Mouse (Mus musculus): ENCODE data around the gene Rimkla.
A peak's percentile ranks its signal among the peaks of the same experiment; 100 is the strongest.
"Not testable (repeated sequence)": the region's sequence is repeated elsewhere in the genome, so short reads cannot be mapped to it uniquely, and the experiment has no call there.

Rimkla gene

GRCm38 (mm10) chr4:119492291-119492932, at the start of gene Rimkla:
Gene Rimkla (minus strand): TSS chr4:119492628.
- DNase-seq (ENCODE audit: low spot score): peak; percentile 68

GRCm38 (mm10) chr4:119540533-119540890, 48.1 kb upstream of the Rimkla start:
- no peak for DNase-seq (ENCODE audit: low spot score)

GRCm38 (mm10) chr4:119539836-119540532, 47.6 kb upstream of the Rimkla start:
- DNase-seq (ENCODE audit: low spot score): peak; percentile 76

- peak; percentile 94 for DNase-seq (ENCODE audit: low spot score)
Observed at GRCm38 (mm10) chr4:119539031-119539824, 46.8 kb upstream of the Rimkla start, which contains the start of gene Frg2f1. Gene Frg2f1 (minus strand): TSS chr4:119539529.

- DNase-seq (ENCODE audit: low spot score): no peak
Observed at GRCm38 (mm10) chr4:119537436-119537835, 45.0 kb upstream of the Rimkla start.

GRCm38 (mm10) chr4:119536615-119537014, 44.2 kb upstream of the Rimkla start, which contains the start of gene Foxj3:
Gene Foxj3 (plus strand): TSS chr4:119537004.
- not testable (repeated sequence) for DNase-seq (ENCODE audit: low spot score)

- no peak for DNase-seq (ENCODE audit: low spot score)
Observed at GRCm38 (mm10) chr4:119535103-119535502, 42.7 kb upstream of the Rimkla start.

GRCm38 (mm10) chr4:119531813-119532212, 39.4 kb upstream of the Rimkla start:
- DNase-seq (ENCODE audit: low spot score): no peak

GRCm38 (mm10) chr4:119526329-119526845, 34.0 kb upstream of the Rimkla start:
- DNase-seq (ENCODE audit: low spot score): no peak

- DNase-seq (ENCODE audit: low spot score): peak; percentile 53
Observed at GRCm38 (mm10) chr4:119524466-119524865, 32.0 kb upstream of the Rimkla start.

- no peak for DNase-seq (ENCODE audit: low spot score)
Observed at GRCm38 (mm10) chr4:119524010-119524409, 31.6 kb upstream of the Rimkla start.

GRCm38 (mm10) chr4:119523575-119523974, 31.1 kb upstream of the Rimkla start:
- DNase-seq (ENCODE audit: low spot score): no peak

- no peak for DNase-seq (ENCODE audit: low spot score)
Observed at GRCm38 (mm10) chr4:119512731-119513141, 20.3 kb upstream of the Rimkla start.

- DNase-seq (ENCODE audit: low spot score): no peak
Observed at GRCm38 (mm10) chr4:119511591-119511990, 19.2 kb upstream of the Rimkla start.

GRCm38 (mm10) chr4:119498319-119498848, 6.0 kb upstream of the Rimkla start:
- no peak for DNase-seq (ENCODE audit: low spot score)

GRCm38 (mm10) chr4:119492933-119493327, 502 bp upstream of the Rimkla start:
- no peak for DNase-seq (ENCODE audit: low spot score)

- peak; percentile 66 for DNase-seq (ENCODE audit: low spot score)
Observed at GRCm38 (mm10) chr4:119490806-119491205, 1.6 kb downstream of the Rimkla start.

GRCm38 (mm10) chr4:119489666-119490065, 2.8 kb downstream of the Rimkla start:
- no peak for DNase-seq (ENCODE audit: low spot score)

GRCm38 (mm10) chr4:119484882-119485281, 7.5 kb downstream of the Rimkla start:
- DNase-seq (ENCODE audit: low spot score): no peak

- DNase-seq (ENCODE audit: low spot score): no peak
Observed at GRCm38 (mm10) chr4:119483051-119483450, 9.4 kb downstream of the Rimkla start.

- no peak for DNase-seq (ENCODE audit: low spot score)
Observed at GRCm38 (mm10) chr4:119473150-119473549, 19.3 kb downstream of the Rimkla start.

GRCm38 (mm10) chr4:119472545-119472944, 19.9 kb downstream of the Rimkla start:
- no peak for DNase-seq (ENCODE audit: low spot score)
